Mouse (Mus musculus) embryonic facial prominence, embryonic 10.5 days (tissue): ENCODE measurements around the gene Gm49711. TPM values are rescaled to one million over a fixed set of nuclear protein-coding genes. Genes with fewer than 3 reads are reported as not detected.
"Not testable (repeated sequence)": the region's sequence is repeated elsewhere in the genome, so short reads cannot be mapped to it uniquely, and the experiment has no call there.

Source experiments
- DNase-seq: peaks from one replicate; pipeline ENCODE4 v3.0.0-alpha.2; 2017; ENCODE audit warnings: low spot score
- H3K27ac ChIP-seq: fragments of 300-500 bp; sonication (generic); replicated peaks from 2 replicates; pipeline ENCODE4 v1.5.1; 2016; ENCODE audit warnings: mild to moderate bottlenecking
- H3K27me3 ChIP-seq: fragments of 300-500 bp; sonication (generic); replicated peaks from 2 replicates; pipeline ENCODE4 v1.6.1; 2016; ENCODE audit warnings: low read depth, mild to moderate bottlenecking; ENCODE audit not compliant: poor library complexity, severe bottlenecking
- H3K36me3 ChIP-seq: fragments of 300-500 bp; sonication (generic); replicated peaks from 2 replicates; pipeline ENCODE4 v1.6.1; 2016; ENCODE audit warnings: mild to moderate bottlenecking, moderate library complexity
- H3K4me1 ChIP-seq: fragments of 300-500 bp; sonication (generic); 2 replicates; pipeline ENCODE4 v1.6.1; 2016
- H3K4me3 ChIP-seq: fragments of 300-500 bp; sonication (generic); 2 replicates; pipeline ENCODE4 v1.5.1; 2016; ENCODE audit warnings: mild to moderate bottlenecking, moderate library complexity
- H3K9me3 ChIP-seq: fragments of 300-500 bp; sonication (generic); 2 replicates; pipeline ENCODE4 v1.6.1; 2016; ENCODE audit warnings: mild to moderate bottlenecking
- WGBS: fragments of 180-500 bp; shearing (Covaris S2); methylation state at CpG from one replicate; pipeline ENCODE4 v1.1.7; 2016; 5-methylcytosine and 5-hydroxymethylcytosine counted together
- polyA plus RNA-seq: library from polyadenylated mRNA; unstranded; fragments of >200 nt; fragmentation: Nextera tagmentation; extraction: Ambion mirVana; gene quantifications from 2 replicates; pipeline ENCODE4 v1.2.1, GENCODE M21; 2016

Gm49711 gene
- polyA plus RNA-seq, 1 experiment from 2014 or later = not detected

GRCm38 (mm10) chr16:92083771-92084453 lies 25.8 kb downstream of the Gm49711 start:
- Histone ChIP-seq H3K4me3 (no peak overlapping the region), H3K36me3 (peaks cover 31% of the 10 kb centered on the region), H3K4me1 (peaks cover under 1% of the 10 kb centered on the region; the same call in 1 of the 2 replicates), H3K27me3 (no peaks in the 10 kb centered on the region), H3K9me3 (no peaks in the 10 kb centered on the region), H3K27ac (no peak overlapping the region)
- no peak for DNase-seq
- 89% methylated on average over 10 of the region's 10 CpGs for WGBS

GRCm38 (mm10) chr16:92089225-92089624 lies 31.1 kb downstream of the Gm49711 start:
- H3K4me1 ChIP-seq = peaks cover 6% of the 10 kb centered on the region
- WGBS = 69% methylated on average over 3 of the region's 3 CpGs
- no peak overlapping the region for H3K4me3 ChIP-seq
- H3K27me3 ChIP-seq = no peaks in the 10 kb centered on the region
- H3K36me3 ChIP-seq = 0 out of 2 replicates have a peak, but pooled peaks cover 3% of the 10 kb centered on the region
- DNase-seq = no peak
- no peaks in the 10 kb centered on the region for H3K9me3 ChIP-seq
- no peak overlapping the region for H3K27ac ChIP-seq

- H3K4me1 ChIP-seq = peaks cover 6% of the 10 kb centered on the region
- 0 out of 2 replicates have a peak, but pooled peaks cover 7% of the 10 kb centered on the region for H3K36me3 ChIP-seq
- no peak overlapping the region for H3K27ac ChIP-seq
- no peaks in the 10 kb centered on the region for H3K27me3 ChIP-seq
- no peaks in the 10 kb centered on the region for H3K9me3 ChIP-seq
- H3K4me3 ChIP-seq = no peak overlapping the region
- DNase-seq = no peak
- 88% methylated on average over 5 of the region's 5 CpGs for WGBS
Observed at GRCm38 (mm10) chr16:92091876-92092275, 33.8 kb downstream of the Gm49711 start.

GRCm38 (mm10) chr16:92098351-92099051 lies 40.4 kb downstream of the Gm49711 start:
- Histone ChIP-seq H3K9me3 (no peaks in the 10 kb centered on the region), H3K4me3 (no peak overlapping the region), H3K27me3 (no peaks in the 10 kb centered on the region), H3K27ac (no peak overlapping the region), H3K4me1 (peaks cover 29% of the 10 kb centered on the region), H3K36me3 (peaks cover 37% of the 10 kb centered on the region)
- WGBS = 79% methylated on average over 10 of the region's 10 CpGs
- no peak for DNase-seq

GRCm38 (mm10) chr16:92099598-92099997 lies 41.5 kb downstream of the Gm49711 start:
- Histone ChIP-seq H3K27ac (no peak overlapping the region), H3K9me3 (no peaks in the 10 kb centered on the region), H3K4me3 (no peak overlapping the region), H3K27me3 (no peaks in the 10 kb centered on the region), H3K36me3 (peaks cover 31% of the 10 kb centered on the region), H3K4me1 (peaks cover 38% of the 10 kb centered on the region)
- DNase-seq = no peak
- 83% methylated on average over 16 of the region's 16 CpGs for WGBS

- H3K4me1 ChIP-seq = peaks cover 38% of the 10 kb centered on the region
- DNase-seq = no peak
- H3K27me3 ChIP-seq = no peaks in the 10 kb centered on the region
- 79% methylated on average over 4 of the region's 4 CpGs for WGBS
- H3K4me3 ChIP-seq = no peak overlapping the region
- peaks cover 31% of the 10 kb centered on the region for H3K36me3 ChIP-seq
- no peaks in the 10 kb centered on the region for H3K9me3 ChIP-seq
- H3K27ac ChIP-seq = no peak overlapping the region
Observed at GRCm38 (mm10) chr16:92100111-92100510, 42.0 kb downstream of the Gm49711 start.

- no peaks in the 10 kb centered on the region for H3K27me3 ChIP-seq
- H3K4me3 ChIP-seq = no peak overlapping the region
- peaks cover 43% of the 10 kb centered on the region for H3K4me1 ChIP-seq
- H3K27ac ChIP-seq = 0 out of 2 replicates have a peak overlapping the region, but pooled peaks have one; percentile 10
- no peak for DNase-seq
- H3K9me3 ChIP-seq = no peaks in the 10 kb centered on the region
- H3K36me3 ChIP-seq = peaks cover 43% of the 10 kb centered on the region
- whole genome bisulfite sequencing = 76% methylated on average over 5 of the region's 5 CpGs
Observed at GRCm38 (mm10) chr16:92102115-92102514, 44.0 kb downstream of the Gm49711 start.

- not testable (repeated sequence) for DNase-seq, H3K4me3 ChIP-seq, H3K27ac ChIP-seq, H3K9me3 ChIP-seq, H3K27me3 ChIP-seq
- peaks cover 43% of the 10 kb centered on the region for H3K4me1 ChIP-seq
- peaks cover 43% of the 10 kb centered on the region for H3K36me3 ChIP-seq
- WGBS = 88% methylated on average over 7 of the region's 7 CpGs
Observed at GRCm38 (mm10) chr16:92102931-92103330, 44.8 kb downstream of the Gm49711 start.

- Histone ChIP-seq H3K27me3 (no peaks in the 10 kb centered on the region), H3K36me3 (peaks cover 43% of the 10 kb centered on the region), H3K4me3 (no peak overlapping the region), H3K27ac (peak overlapping the region; percentile 66), H3K9me3 (no peaks in the 10 kb centered on the region), H3K4me1 (peaks cover 41% of the 10 kb centered on the region)
- WGBS = 47% methylated on average over 9 of the region's 9 CpGs
- DNase-seq = no peak
Observed at GRCm38 (mm10) chr16:92103572-92104331, 45.6 kb downstream of the Gm49711 start.

- Histone ChIP-seq H3K27me3 (no peaks in the 10 kb centered on the region), H3K4me1 (peaks cover 37% of the 10 kb centered on the region), H3K9me3 (no peaks in the 10 kb centered on the region), H3K27ac (no peak overlapping the region), H3K4me3 (no peak overlapping the region), H3K36me3 (peaks cover 43% of the 10 kb centered on the region)
- WGBS = 86% methylated on average over 2 of the region's 2 CpGs
- DNase-seq = no peak
Observed at GRCm38 (mm10) chr16:92104332-92104590, 46.1 kb downstream of the Gm49711 start.

GRCm38 (mm10) chr16:92104951-92105350 lies 46.8 kb downstream of the Gm49711 start:
- 95% methylated on average over 2 of the region's 2 CpGs for WGBS
- Histone ChIP-seq H3K27ac (peak overlapping the region; percentile 40; the same call in 1 of the 2 replicates), H3K9me3 (no peaks in the 10 kb centered on the region), H3K27me3 (no peaks in the 10 kb centered on the region), H3K4me3 (no peak overlapping the region), H3K4me1 (peaks cover 30% of the 10 kb centered on the region), H3K36me3 (peaks cover 38% of the 10 kb centered on the region)
- DNase-seq = no peak

GRCm38 (mm10) chr16:92105631-92106030 lies 47.5 kb downstream of the Gm49711 start:
- WGBS = 61% methylated on average over 3 of the region's 3 CpGs
- H3K4me1 ChIP-seq = peaks cover 31% of the 10 kb centered on the region
- peaks cover 31% of the 10 kb centered on the region for H3K36me3 ChIP-seq
- no peak for DNase-seq
- no peak overlapping the region for H3K27ac ChIP-seq
- H3K27me3 ChIP-seq = no peaks in the 10 kb centered on the region
- no peak overlapping the region for H3K4me3 ChIP-seq
- H3K9me3 ChIP-seq = no peaks in the 10 kb centered on the region
